Mouse (Mus musculus) stomach, postnatal 0 days (tissue): Measurements from ENCODE around the gene Prelid3b. TPM values are rescaled to one million over a fixed set of nuclear protein-coding genes. Genes with fewer than 3 reads are reported as not detected.

Experiments
- ATAC-seq: fragments of 200-750 bp; cut with Nextera tagmentation; 2 replicates; pipeline ENCODE4 v1.8.0; 2017; ENCODE audit not compliant: low FRiP score, low TSS enrichment
- DNase-seq: peaks from one replicate; pipeline ENCODE4 v3.0.0-alpha.2; 2016; ENCODE audit warnings: low spot score
- H3K27ac ChIP-seq: fragments of 300-500 bp; sonication (generic); replicated peaks from 2 replicates; pipeline ENCODE4 v1.5.1; 2014; ENCODE audit warnings: mild to moderate bottlenecking, control low read depth
- H3K27me3 ChIP-seq: fragments of 300-500 bp; sonication (generic); 2 replicates; pipeline ENCODE4 v1.6.1; 2014; ENCODE audit warnings: low read length; ENCODE audit not compliant: control insufficient read depth, insufficient read depth
- H3K36me3 ChIP-seq: fragments of 300-500 bp; sonication (generic); 2 replicates; pipeline ENCODE4 v1.6.1; 2014; ENCODE audit warnings: low read length, mixed read lengths; ENCODE audit not compliant: control insufficient read depth, insufficient read depth
- H3K4me1 ChIP-seq: fragments of 300-500 bp; sonication (generic); replicated peaks from 2 replicates; pipeline ENCODE4 v1.6.1; 2014; ENCODE audit warnings: antibody characterized with exemption; ENCODE audit not compliant: control insufficient read depth, insufficient read depth
- H3K4me2 ChIP-seq: fragments of 300-500 bp; sonication (generic); replicated peaks from 2 replicates; pipeline ENCODE4 v1.6.1; 2014; ENCODE audit warnings: low read depth, mild to moderate bottlenecking, control low read depth, moderate library complexity
- H3K4me3 ChIP-seq: fragments of 300-500 bp; sonication (generic); 2 replicates; pipeline ENCODE4 v1.5.1; 2014; ENCODE audit warnings: low read depth, low read length, control low read depth
- H3K9ac ChIP-seq: fragments of 300-500 bp; sonication (generic); 2 replicates; pipeline ENCODE4 v1.6.1; 2014; ENCODE audit warnings: mild to moderate bottlenecking, low read length, control low read depth, mixed read lengths
- H3K9me3 ChIP-seq: fragments of 300-500 bp; sonication (generic); 2 replicates; pipeline ENCODE4 v1.6.1; 2016; ENCODE audit warnings: low read length; ENCODE audit not compliant: control insufficient read depth
- CTCF ChIP-seq: IDR thresholded peaks from 2 replicates; pipeline ENCODE4 v1.5.1; 2016; ENCODE audit warnings: antibody characterized with exemption, low read depth, mild to moderate bottlenecking, moderate library complexity
- EP300 ChIP-seq: optimal IDR thresholded peaks from 2 replicates; pipeline ENCODE3; 2016; ENCODE audit warnings: antibody characterized with exemption
- WGBS: fragments of 180-500 bp; shearing (Covaris S2); extraction: QIAGEN DNeasy Blood & Tissue Kit; methylation state at CpG from one replicate; pipeline ENCODE4 v1.1.7; 2014; 5-methylcytosine and 5-hydroxymethylcytosine counted together
- polyA plus RNA-seq: library from polyadenylated mRNA; unstranded; fragments of >200 nt; fragmentation: Nextera tagmentation; extraction: Ambion mirVana; gene quantifications from 2 replicates; pipeline ENCODE4 v1.2.1, GENCODE M21; 2015

The Prelid3b gene
- polyA plus RNA-seq, 1 experiment from 2014 or later, result 131 TPM

DNA sequence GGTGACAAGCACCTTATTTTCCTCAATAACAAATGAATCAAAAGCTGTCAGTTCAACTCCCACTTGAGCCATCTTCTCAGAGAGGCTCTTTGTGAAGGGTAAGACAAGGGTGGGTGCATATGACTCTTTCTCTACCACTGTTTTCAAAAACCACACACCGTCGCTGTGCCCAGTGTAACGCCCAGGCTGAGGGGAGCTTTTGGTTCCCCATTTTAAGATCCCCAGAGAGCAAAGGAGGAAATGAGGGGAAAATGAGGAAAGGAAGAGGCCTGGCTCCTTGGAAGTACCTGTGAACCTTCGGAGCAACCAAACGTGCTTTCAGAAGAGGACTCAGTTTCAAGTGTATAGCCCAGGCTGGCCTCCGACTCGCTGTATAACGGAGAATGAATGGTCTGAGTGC lies 36.9 kb upstream of the Prelid3b start:
- ATAC-seq (no peak), DNase-seq (no peak)
- H3K9me3 ChIP-seq, result no peaks in the 10 kb centered on the region
- H3K4me2 ChIP-seq, result no peak overlapping the region
- no peaks in the 10 kb centered on the region for H3K4me1 ChIP-seq
- no peaks in the 10 kb centered on the region for H3K36me3 ChIP-seq
- H3K4me3 ChIP-seq, result no peak overlapping the region
- no peak overlapping the region for H3K27ac ChIP-seq
- H3K9ac ChIP-seq, result no peak overlapping the region
- H3K27me3 ChIP-seq, result no peaks in the 10 kb centered on the region
- no peak for TF ChIP-seq CTCF
- no peak for TF ChIP-seq EP300
- 86% methylated on average over 8 of the region's 8 CpGs for WGBS

- 52% methylated on average over 4 of the region's 4 CpGs for WGBS
- Histone ChIP-seq H3K27me3 (no peaks in the 10 kb centered on the region), H3K9me3 (no peaks in the 10 kb centered on the region), H3K4me3 (no peak overlapping the region), H3K4me2 (no peak overlapping the region), H3K4me1 (no peaks in the 10 kb centered on the region), H3K27ac (no peak overlapping the region), H3K9ac (no peak overlapping the region), H3K36me3 (no peaks in the 10 kb centered on the region)
- DNase-seq, result no peak
- ATAC-seq, result no peak
- TF ChIP-seq CTCF (no peak), EP300 (no peak)
Observed at GRCm38 (mm10) chr2:174507998-174508397, 35.1 kb upstream of the Prelid3b start.

DNA sequence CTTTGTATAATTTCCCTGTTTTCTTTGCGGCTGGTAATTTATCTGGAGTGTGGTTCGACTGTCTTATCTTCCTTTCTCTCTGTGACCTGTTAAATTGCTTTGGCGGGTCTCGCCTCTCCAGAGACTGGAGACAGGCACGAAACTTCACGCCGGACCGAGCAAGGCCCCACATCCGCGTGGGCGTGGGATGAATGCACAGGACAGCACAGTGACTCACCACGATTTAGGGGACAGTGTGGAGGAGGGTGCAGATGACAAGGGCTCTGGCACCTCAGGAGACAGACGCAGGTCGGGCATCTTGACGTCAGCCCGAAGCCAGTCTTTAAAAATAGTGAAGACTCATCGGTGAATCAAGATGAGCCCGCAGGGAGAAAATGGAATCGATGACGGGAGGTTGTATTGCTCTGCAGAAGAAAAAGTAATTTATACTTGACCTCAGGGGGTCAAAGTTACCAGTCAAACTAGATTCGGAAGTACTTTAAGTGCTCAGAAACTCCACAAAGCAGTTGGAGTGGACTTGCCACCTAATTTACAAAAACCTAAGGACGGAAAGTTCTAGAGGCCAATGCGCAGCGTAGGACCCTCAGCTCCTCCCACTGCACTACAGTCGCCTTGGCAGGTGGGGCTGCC lies 30.1 kb upstream of the Prelid3b start:
- no peak overlapping the region for H3K27ac ChIP-seq
- DNase-seq (no peak), ATAC-seq (no peak)
- 71% methylated on average over 25 of the region's 25 CpGs for WGBS
- H3K9me3 ChIP-seq, result no peaks in the 10 kb centered on the region
- no peak overlapping the region for H3K9ac ChIP-seq
- TF ChIP-seq EP300 (no peak), CTCF (no peak)
- H3K36me3 ChIP-seq, result no peaks in the 10 kb centered on the region
- no peak overlapping the region for H3K4me3 ChIP-seq
- no peaks in the 10 kb centered on the region for H3K27me3 ChIP-seq
- H3K4me1 ChIP-seq, result no peaks in the 10 kb centered on the region
- H3K4me2 ChIP-seq, result no peak overlapping the region

DNA sequence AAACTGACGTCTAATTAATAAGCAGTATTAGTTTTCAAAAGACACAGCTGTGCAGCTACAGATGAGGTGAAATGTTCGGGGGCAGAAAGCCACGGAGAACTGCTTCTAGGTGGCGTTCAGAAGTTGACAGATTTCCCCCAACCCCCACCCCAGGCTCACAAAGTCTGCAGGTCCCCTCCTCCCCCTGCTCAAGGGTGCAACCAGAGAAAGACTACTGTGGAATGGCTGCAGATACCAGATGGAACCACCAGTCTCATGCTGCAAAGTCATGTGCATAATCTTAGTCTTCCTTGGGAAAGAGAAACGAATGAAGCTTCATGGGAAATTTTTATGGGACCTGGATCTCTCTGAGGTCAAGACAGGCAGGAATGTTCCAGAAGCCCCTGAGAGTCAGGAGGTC lies 29.4 kb upstream of the Prelid3b start:
- Histone ChIP-seq H3K9ac (no peak overlapping the region), H3K36me3 (no peaks in the 10 kb centered on the region), H3K9me3 (no peaks in the 10 kb centered on the region), H3K4me1 (no peaks in the 10 kb centered on the region), H3K4me2 (no peak overlapping the region), H3K27ac (no peak overlapping the region), H3K27me3 (no peaks in the 10 kb centered on the region), H3K4me3 (no peak overlapping the region)
- TF ChIP-seq CTCF (no peak), EP300 (no peak)
- ATAC-seq, result no peak
- no peak for DNase-seq
- 47% methylated on average over 5 of the region's 5 CpGs for WGBS

DNA sequence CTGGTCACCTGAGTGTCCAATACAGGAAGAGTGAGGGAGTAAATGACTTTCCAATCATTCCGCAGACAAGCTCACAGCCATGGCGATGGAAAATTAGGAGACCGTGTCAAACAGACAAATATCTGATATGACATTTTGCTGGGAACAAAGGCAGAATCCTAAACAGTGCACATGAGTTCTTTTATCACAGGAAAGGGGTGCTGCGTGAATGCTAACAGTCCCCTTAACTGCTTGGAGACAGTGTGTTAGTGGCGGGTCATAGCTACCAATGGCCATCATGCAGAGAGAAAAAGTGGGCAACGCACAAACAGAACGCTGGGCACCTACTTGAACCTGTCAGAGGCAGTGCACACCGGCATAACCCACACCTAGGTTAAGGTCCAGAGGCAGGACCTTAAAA lies 28.6 kb upstream of the Prelid3b start:
- Histone ChIP-seq H3K36me3 (no peaks in the 10 kb centered on the region), H3K9me3 (no peaks in the 10 kb centered on the region), H3K27ac (no peak overlapping the region), H3K4me3 (no peak overlapping the region), H3K9ac (no peak overlapping the region), H3K27me3 (no peaks in the 10 kb centered on the region), H3K4me2 (no peak overlapping the region), H3K4me1 (no peaks in the 10 kb centered on the region)
- no peak for TF ChIP-seq EP300
- TF ChIP-seq CTCF, result no peak
- no peak for DNase-seq
- no peak for ATAC-seq
- WGBS, result 93% methylated on average over 8 of the region's 8 CpGs

GRCm38 (mm10) chr2:174500814-174501503 lies 28.1 kb upstream of the Prelid3b start:
- no peak overlapping the region for H3K4me2 ChIP-seq
- H3K4me3 ChIP-seq, result no peak overlapping the region
- TF ChIP-seq CTCF (no peak), EP300 (no peak)
- no peaks in the 10 kb centered on the region for H3K36me3 ChIP-seq
- no peaks in the 10 kb centered on the region for H3K4me1 ChIP-seq
- no peak for DNase-seq
- no peaks in the 10 kb centered on the region for H3K9me3 ChIP-seq
- no peak for ATAC-seq
- no peaks in the 10 kb centered on the region for H3K27me3 ChIP-seq
- no peak overlapping the region for H3K9ac ChIP-seq
- WGBS, result 87% methylated on average over 14 of the region's 14 CpGs
- H3K27ac ChIP-seq, result no peak overlapping the region
